Mouse (Mus musculus): Measurements from ENCODE around the gene Ddx21. TPM values are rescaled to one million over a fixed set of nuclear protein-coding genes. Genes with fewer than 3 reads are reported as not detected.
"Not testable (repeated sequence)": the region's sequence is repeated elsewhere in the genome, so short reads cannot be mapped to it uniquely, and the experiment has no call there.

Ddx21 gene
- polyA plus RNA-seq, 1 experiment from 2014 or later: 26.3 TPM

- DNase-seq: peak; percentile 69
- Histone ChIP-seq H3K4me3 (replicated peaks) (no peak overlapping the region), H3K4me2 (no peak overlapping the region), H3K9me3 (replicated peaks) (no peaks in the 10 kb centered on the region), H3K36me3 (peaks cover 97% of the 10 kb centered on the region), H3K27ac (no peak overlapping the region), H3K27me3 (no peaks in the 10 kb centered on the region), H3K9ac (no peak overlapping the region), H3K4me1 (replicated peaks) (no peaks in the 10 kb centered on the region; the same call in 1 of the 2 replicates)
- WGBS (ENCODE audit: insufficient replicate concordance): 39% methylated on average over 6 of the region's 6 CpGs
- peak; percentile 71 for ATAC-seq (ENCODE audit: low read depth)
These were observed 11.9 kb downstream of the Ddx21 start for GRCm38 (mm10) chr10:62590200-62590599.

GRCm38 (mm10) chr10:62588616-62589015, 13.5 kb downstream of the Ddx21 start:
- WGBS (ENCODE audit: insufficient replicate concordance): 82% methylated on average over 4 of the region's 4 CpGs
- no peak for DNase-seq
- ATAC-seq (ENCODE audit: low read depth): no peak

GRCm38 (mm10) chr10:62583245-62583644, 18.8 kb downstream of the Ddx21 start:
- H3K4me1 ChIP-seq (replicated peaks): peaks cover 4% of the 10 kb centered on the region
- WGBS (ENCODE audit: insufficient replicate concordance): 29% methylated on average over 1 of the region's 1 CpGs
- no peaks in the 10 kb centered on the region for H3K9me3 ChIP-seq (replicated peaks)
- H3K4me2 ChIP-seq: no peak overlapping the region
- H3K9ac ChIP-seq: no peak overlapping the region
- ATAC-seq (ENCODE audit: low read depth): no peak
- H3K27ac ChIP-seq: no peak overlapping the region
- H3K27me3 ChIP-seq: no peaks in the 10 kb centered on the region
- peaks cover 86% of the 10 kb centered on the region for H3K36me3 ChIP-seq
- H3K4me3 ChIP-seq (replicated peaks): no peak overlapping the region
- no peak for DNase-seq

More at GRCm38 (mm10) chr10:62588616-62589015, 13.5 kb downstream of the Ddx21 start:
- Histone ChIP-seq H3K4me3 (replicated peaks) (no peak overlapping the region), H3K36me3 (peaks cover 97% of the 10 kb centered on the region), H3K9ac (no peak overlapping the region), H3K27me3 (no peaks in the 10 kb centered on the region), H3K27ac (no peak overlapping the region), H3K4me2 (no peak overlapping the region), H3K9me3 (replicated peaks) (no peaks in the 10 kb centered on the region), H3K4me1 (replicated peaks) (no peaks in the 10 kb centered on the region; the same call in 1 of the 2 replicates)

- Histone ChIP-seq H3K36me3 (peaks cover 81% of the 10 kb centered on the region), H3K27ac (no peak overlapping the region), H3K4me2 (no peak overlapping the region), H3K9ac (no peak overlapping the region), H3K4me1 (replicated peaks) (peaks cover 5% of the 10 kb centered on the region), H3K4me3 (replicated peaks) (no peak overlapping the region), H3K9me3 (replicated peaks) (no peaks in the 10 kb centered on the region), H3K27me3 (no peaks in the 10 kb centered on the region)
- no peak for DNase-seq
- WGBS (ENCODE audit: insufficient replicate concordance): 84% methylated on average over 7 of the region's 7 CpGs
- ATAC-seq (ENCODE audit: low read depth): no peak
These were observed 19.4 kb downstream of the Ddx21 start for GRCm38 (mm10) chr10:62582701-62583100.

- H3K9ac ChIP-seq: no peak overlapping the region
- no peak overlapping the region for H3K27ac ChIP-seq
- 85% methylated on average over 17 of the region's 17 CpGs for WGBS (ENCODE audit: insufficient replicate concordance)
- H3K4me2 ChIP-seq: no peak overlapping the region
- no peaks in the 10 kb centered on the region for H3K27me3 ChIP-seq
- ATAC-seq (ENCODE audit: low read depth): no peak
- H3K36me3 ChIP-seq: peaks cover 76% of the 10 kb centered on the region
- no peak overlapping the region for H3K4me3 ChIP-seq (replicated peaks)
- no peaks in the 10 kb centered on the region for H3K9me3 ChIP-seq (replicated peaks)
- no peak for DNase-seq
- peaks cover 9% of the 10 kb centered on the region for H3K4me1 ChIP-seq (replicated peaks)
These were observed 19.8 kb downstream of the Ddx21 start for GRCm38 (mm10) chr10:62582263-62582662.

GRCm38 (mm10) chr10:62579129-62579528, 23.0 kb downstream of the Ddx21 start:
- Histone ChIP-seq H3K36me3 (peaks cover 51% of the 10 kb centered on the region), H3K4me2 (0 out of 2 replicates have a peak overlapping the region, but pooled peaks have one; percentile 51), H3K4me1 (replicated peaks) (peaks cover 18% of the 10 kb centered on the region)
- ATAC-seq (ENCODE audit: low read depth); H3K9ac ChIP-seq; H3K27me3 ChIP-seq; DNase-seq; H3K27ac ChIP-seq; H3K9me3 ChIP-seq (replicated peaks); H3K4me3 ChIP-seq (replicated peaks): not testable (repeated sequence)
- WGBS (ENCODE audit: insufficient replicate concordance): 76% methylated on average over 12 of the region's 13 CpGs

- peak; percentile 96 for ATAC-seq (ENCODE audit: low read depth)
- Histone ChIP-seq H3K4me2 (peak within 1 kb of the TSS; percentile 91), H3K27ac (peak within 1 kb of the TSS; percentile 53), H3K9me3 (replicated peaks) (no peaks in the 10 kb centered on the region), H3K36me3 (peaks cover 45% of the 10 kb centered on the region), H3K9ac (peak within 1 kb of the TSS; percentile 85), H3K4me3 (replicated peaks) (peak within 1 kb of the TSS; percentile 83), H3K27me3 (no peaks in the 10 kb centered on the region), H3K4me1 (replicated peaks) (peaks cover 18% of the 10 kb centered on the region)
- WGBS (ENCODE audit: insufficient replicate concordance): 6% methylated on average over 33 of the region's 33 CpGs
- DNase-seq: peak; percentile 94
These were observed 23.6 kb downstream of the Ddx21 start, which contains the start of gene Kif1bp for GRCm38 (mm10) chr10:62578338-62579100. TSS of gene Kif1bp (minus strand) at chr10:62578457.

- peaks cover 44% of the 10 kb centered on the region for H3K36me3 ChIP-seq
- H3K27ac ChIP-seq: peak overlapping the region; percentile 53
- peak; percentile 85 for ATAC-seq (ENCODE audit: low read depth)
- no peaks in the 10 kb centered on the region for H3K9me3 ChIP-seq (replicated peaks)
- peak overlapping the region; percentile 83 for H3K4me3 ChIP-seq (replicated peaks)
- H3K4me1 ChIP-seq (replicated peaks): peaks cover 18% of the 10 kb centered on the region
- H3K4me2 ChIP-seq: peak overlapping the region; percentile 91
- 2% methylated on average over 54 of the region's 54 CpGs for WGBS (ENCODE audit: insufficient replicate concordance)
- no peak for DNase-seq
- no peaks in the 10 kb centered on the region for H3K27me3 ChIP-seq
- peak overlapping the region; percentile 85 for H3K9ac ChIP-seq
These were observed 24.3 kb downstream of the Ddx21 start for GRCm38 (mm10) chr10:62577673-62578337.

- 84% methylated on average over 13 of the region's 13 CpGs for WGBS (ENCODE audit: insufficient replicate concordance)
- peaks cover 18% of the 10 kb centered on the region for H3K4me1 ChIP-seq (replicated peaks)
- DNase-seq: no peak
- no peak overlapping the region for H3K4me2 ChIP-seq
- H3K27me3 ChIP-seq: no peaks in the 10 kb centered on the region
- no peak overlapping the region for H3K9ac ChIP-seq
- ATAC-seq (ENCODE audit: low read depth): no peak
- peaks cover 27% of the 10 kb centered on the region for H3K36me3 ChIP-seq
- no peaks in the 10 kb centered on the region for H3K9me3 ChIP-seq (replicated peaks)
- no peak overlapping the region for H3K4me3 ChIP-seq (replicated peaks)
- H3K27ac ChIP-seq: no peak overlapping the region
These were observed 27.1 kb downstream of the Ddx21 start for GRCm38 (mm10) chr10:62575001-62575400.

- DNase-seq (no peak), ATAC-seq (ENCODE audit: low read depth) (no peak)
- Histone ChIP-seq H3K4me2 (no peak overlapping the region), H3K9ac (no peak overlapping the region), H3K4me3 (replicated peaks) (no peak overlapping the region), H3K4me1 (replicated peaks) (0 out of 2 replicates have a peak, but pooled peaks cover 4% of the 10 kb centered on the region), H3K36me3 (peaks cover 61% of the 10 kb centered on the region), H3K27ac (no peak overlapping the region), H3K9me3 (replicated peaks) (no peaks in the 10 kb centered on the region), H3K27me3 (no peaks in the 10 kb centered on the region)
- 77% methylated on average over 7 of the region's 7 CpGs for WGBS (ENCODE audit: insufficient replicate concordance)
These were observed 31.8 kb downstream of the Ddx21 start for GRCm38 (mm10) chr10:62570126-62570871.

GRCm38 (mm10) chr10:62568861-62569260, 33.2 kb downstream of the Ddx21 start:
- ATAC-seq (ENCODE audit: low read depth) (no peak), DNase-seq (no peak)
- Histone ChIP-seq H3K27me3 (no peaks in the 10 kb centered on the region), H3K4me3 (replicated peaks) (no peak overlapping the region), H3K36me3 (peaks cover 66% of the 10 kb centered on the region), H3K4me1 (replicated peaks) (0 out of 2 replicates have a peak, but pooled peaks cover 4% of the 10 kb centered on the region), H3K4me2 (no peak overlapping the region), H3K27ac (no peak overlapping the region), H3K9me3 (replicated peaks) (no peaks in the 10 kb centered on the region), H3K9ac (no peak overlapping the region)
- 35% methylated on average over 4 of the region's 4 CpGs for WGBS (ENCODE audit: insufficient replicate concordance)

Data from liver, embryonic 13.5 days (tissue).